Comparison of ENCODE assay signal across 8 mouse cellular contexts in the genomic region with DNA sequence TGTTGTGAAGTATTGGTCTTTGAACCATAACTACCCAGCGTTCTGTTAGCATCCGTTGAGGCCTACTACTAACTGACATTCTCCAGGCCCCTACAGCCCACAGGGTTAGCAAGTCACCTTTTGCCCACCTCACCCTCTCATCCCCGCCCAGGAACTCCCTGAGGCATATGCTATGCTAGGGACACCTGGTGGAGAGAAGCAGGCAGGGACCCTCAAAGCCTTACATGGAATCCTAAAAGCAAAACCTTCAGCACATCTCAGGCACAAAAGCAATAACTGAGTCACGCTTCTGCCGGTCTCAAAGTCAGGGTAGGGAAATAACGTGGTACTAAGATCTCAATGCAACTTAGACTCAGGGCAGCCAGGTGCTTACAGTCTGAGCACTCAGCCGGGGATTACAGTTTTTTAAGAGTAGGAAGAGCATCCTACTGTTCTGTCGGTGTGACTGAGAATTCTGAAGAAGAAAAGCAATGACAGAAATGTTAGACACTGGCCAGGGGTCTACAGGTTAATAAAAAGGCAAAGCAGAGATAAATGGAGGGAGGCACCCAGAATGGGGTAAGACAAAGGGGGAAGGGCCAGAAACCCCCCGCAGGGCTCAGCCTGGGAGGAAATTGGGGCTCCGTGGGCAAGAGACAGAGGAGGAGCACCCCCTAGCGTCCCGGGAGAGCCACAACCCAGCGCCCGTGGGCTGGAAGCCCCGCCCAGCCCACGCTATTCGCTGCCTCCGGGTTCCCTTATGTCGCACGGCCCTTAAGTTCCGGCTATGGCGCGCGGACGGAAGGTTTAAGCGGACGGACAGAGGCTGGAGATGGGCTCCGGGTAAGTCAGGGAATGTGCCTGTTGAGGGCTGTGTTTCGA. TPM values are rescaled to one million over a fixed set of nuclear protein-coding genes. Genes with fewer than 3 reads are reported as not detected.
A peak's percentile ranks its signal among the peaks of the same experiment; 100 is the strongest.
DNase-seq lines count a peak whose midpoint lies in the region; ATAC-seq and TF ChIP-seq lines count a peak whose summit lies in the region.

Ints14 (plus strand) TSS at position 789 of the 861 bp plus-strand sequence.

- H3K9ac ChIP-seq in embryonic facial prominence, embryonic 14.5 days (ENCODE audit: low read depth, low read length): peak within 1 kb of the TSS; percentile 89
- H3K9ac ChIP-seq in heart, adult 2 months (ENCODE audit: low read depth, low read length): peak within 1 kb of the TSS; percentile 97
- peak within 1 kb of the TSS; percentile 94 for H3K9ac ChIP-seq in limb, embryonic 13.5 days
- H3K9ac ChIP-seq in midbrain, embryonic 16.5 days (ENCODE audit: low read depth, low read length): peak within 1 kb of the TSS; percentile 95

- intact Hi-C loops in heart, adult 2 months (cut with DNase I): loop anchor here (2.0 to 5.0 kb wide), 2 partner anchors 568 to 620 kb away; partner anchors contain the start of gene Dis3l

- H3K9me3 ChIP-seq in embryonic facial prominence, embryonic 14.5 days (ENCODE audit: control insufficient read depth, low read length): no peaks in the 10 kb centered on the region
- no peaks in the 10 kb centered on the region for H3K9me3 ChIP-seq in limb, embryonic 13.5 days
- H3K9me3 ChIP-seq in midbrain, embryonic 16.5 days (replicated peaks; ENCODE audit: control insufficient read depth, low read length, poor library complexity, severe bottlenecking): no peaks in the 10 kb centered on the region

- H3K36me3 ChIP-seq in embryonic facial prominence, embryonic 14.5 days (ENCODE audit: control insufficient read depth, insufficient read depth, low read length): peaks cover 31% of the 10 kb centered on the region
- 0 out of 2 replicates have a peak, but pooled peaks cover 6% of the 10 kb centered on the region for H3K36me3 ChIP-seq in heart, adult 2 months (ENCODE audit: control insufficient read depth, insufficient read depth, low read length)
- peaks cover 27% of the 10 kb centered on the region for H3K36me3 ChIP-seq in limb, embryonic 13.5 days
- H3K36me3 ChIP-seq in midbrain, embryonic 16.5 days (ENCODE audit: control insufficient read depth, insufficient read depth, low read length): peaks cover 8% of the 10 kb centered on the region; the same call in 1 of the 2 replicates

- H3K79me2 ChIP-seq in heart, adult 2 months (replicated peaks; ENCODE audit: control insufficient read depth, insufficient read depth, low read length): peaks cover 3% of the 10 kb centered on the region; the same call in 1 of the 2 replicates

- peak; percentile 81 for TF ChIP-seq POLR2A in heart, adult 2 months (IDR thresholded peaks at IDR 0.05; ENCODE audit: insufficient read depth, low read depth, low read length)

- DNase-seq in 3T3-L1 (ENCODE audit: low read depth, low spot score): peak; percentile 93
- peak; percentile 93 to 95 for DNase-seq in adrenal gland, postnatal 4 days (ENCODE audit: low spot score in 2 of 2)
- DNase-seq in embryonic facial prominence, embryonic 14.5 days (ENCODE audit: low spot score): peak; percentile 96
- DNase-seq in heart, adult 2 months: peak; percentile 95 to 99
- peak; percentile 94 to 97 for DNase-seq in kidney, adult 8-10 months
- DNase-seq in spleen, postnatal 10 days (ENCODE audit: low spot score in 2 of 2): peak; percentile 97 to 99

- TF ChIP-seq CTCF in heart, adult 2 months (IDR thresholded peaks at IDR 0.05): peak; percentile 97

- peak; percentile 84 for TF ChIP-seq EP300 in heart, adult 2 months (IDR thresholded peaks at IDR 0.05; ENCODE audit: insufficient read depth, low read depth, low read length)

- peaks cover 8% of the 10 kb centered on the region for H3K4me1 ChIP-seq in embryonic facial prominence, embryonic 14.5 days (ENCODE audit: control insufficient read depth, insufficient read depth, low read length)
- H3K4me1 ChIP-seq in heart, adult 2 months (ENCODE audit: control insufficient read depth, insufficient read depth, low read length): no peaks in the 10 kb centered on the region; the same call in 1 of the 2 replicates
- H3K4me1 ChIP-seq in limb, embryonic 13.5 days: peaks cover 8% of the 10 kb centered on the region
- H3K4me1 ChIP-seq in midbrain, embryonic 16.5 days (ENCODE audit: control insufficient read depth, insufficient read depth, low read length): peaks cover 11% of the 10 kb centered on the region

- peak within 1 kb of the TSS; percentile 81 for H3K27ac ChIP-seq in embryonic facial prominence, embryonic 14.5 days (replicated peaks; ENCODE audit: low read depth, low read length)
- peak within 1 kb of the TSS; percentile 88 for H3K27ac ChIP-seq in heart, adult 2 months
- peak within 1 kb of the TSS; percentile 90 for H3K27ac ChIP-seq in limb, embryonic 13.5 days
- H3K27ac ChIP-seq in midbrain, embryonic 16.5 days (ENCODE audit: low read length): peak within 1 kb of the TSS; percentile 88

- no peaks in the 10 kb centered on the region for H3K27me3 ChIP-seq in embryonic facial prominence, embryonic 14.5 days (replicated peaks; ENCODE audit: control insufficient read depth, insufficient read depth, low read length)
- no peaks in the 10 kb centered on the region for H3K27me3 ChIP-seq in heart, adult 2 months (ENCODE audit: control insufficient read depth, insufficient read depth, low read length)
- H3K27me3 ChIP-seq in limb, embryonic 13.5 days: no peaks in the 10 kb centered on the region
- H3K27me3 ChIP-seq in midbrain, embryonic 16.5 days (ENCODE audit: control insufficient read depth, insufficient read depth, low read depth, low read length): no peaks in the 10 kb centered on the region

- ATAC-seq in embryonic facial prominence, embryonic 14.5 days (ENCODE audit: low read depth): peak; percentile 98
- ATAC-seq in limb, embryonic 13.5 days (ENCODE audit: low FRiP score, low read depth): peak; percentile 95
- peak; percentile 97 for ATAC-seq in midbrain, embryonic 16.5 days

- peak within 1 kb of the TSS; percentile 69 for H3K4me2 ChIP-seq in embryonic facial prominence, embryonic 14.5 days (ENCODE audit: low read depth, low read length)
- peak within 1 kb of the TSS; percentile 81 for H3K4me2 ChIP-seq in limb, embryonic 13.5 days (replicated peaks)
- H3K4me2 ChIP-seq in midbrain, embryonic 16.5 days (ENCODE audit: low read length): peak within 1 kb of the TSS; percentile 89

- peak within 1 kb of the TSS; percentile 71 for H3K4me3 ChIP-seq in embryonic facial prominence, embryonic 14.5 days (ENCODE audit: low read depth, low read length)
- H3K4me3 ChIP-seq in heart, adult 2 months: peak within 1 kb of the TSS; percentile 97
- peak within 1 kb of the TSS; percentile 83 for H3K4me3 ChIP-seq in limb, embryonic 13.5 days
- H3K4me3 ChIP-seq in midbrain, embryonic 16.5 days (ENCODE audit: low read depth, low read length): peak within 1 kb of the TSS; percentile 89

- 3% methylated on average over 24 of the region's 29 CpGs for WGBS in embryonic facial prominence, embryonic 14.5 days
- 8% methylated on average over 29 of the region's 29 CpGs for WGBS in heart, adult 2 months
- WGBS in limb, embryonic 13.5 days: 3% methylated on average over 29 of the region's 29 CpGs
- 5% methylated on average over 27 of the region's 29 CpGs for WGBS in midbrain, embryonic 16.5 days

RNA-seq across cellular contexts. Expression of gene Ints14, which starts in this region (rescaled TPM):
- total RNA-seq in adrenal gland, postnatal 4 days (2021): 10 to 100 TPM; 36.8 to 37.0 TPM
- 44.3 and 53.2 TPM in 2 replicates for polyA plus RNA-seq in embryonic facial prominence, embryonic 14.5 days (2014; fragmentation: Nextera tagmentation; extraction: Ambion mirVana)
- 10 to 100 TPM; 14.0 to 15.3 TPM for total RNA-seq in heart, adult 2 months (2021)
- polyA plus RNA-seq in heart, adult 2 months (2012; rRNA removed): 11.0 and 20.5 TPM in 2 replicates
- polyA plus RNA-seq in limb, embryonic 13.5 days (2015; fragmentation: Nextera tagmentation; extraction: Ambion mirVana): 52.4 and 54.9 TPM in 2 replicates
- 35.1 and 37.1 TPM in 2 replicates for polyA plus RNA-seq in midbrain, embryonic 16.5 days (2015; fragmentation: Nextera tagmentation; extraction: Ambion mirVana)

Comparison
In these comparisons a context has a peak if more than half of its experiments do, and no peak if none do; other contexts are left out.
1. Peak in every context shown above with its lines: DNase-seq, ATAC-seq, H3K4me3 ChIP-seq and H3K27ac ChIP-seq.